Mouse (Mus musculus) adrenal gland, postnatal 25 days (tissue): Measurements from ENCODE around the gene Clock. TPM values are rescaled to one million over a fixed set of nuclear protein-coding genes. Genes with fewer than 3 reads are reported as not detected.

ENCODE experiments used
- DNase-seq: peaks from one replicate; pipeline ENCODE4 v3.0.0; 2021; ENCODE audit warnings: mixed read lengths
- long read RNA-seq: library from polyadenylated mRNA; stranded (forward); transcript quantifications from one replicate; pipeline ENCODE4 v2.0.0, GENCODE M21; 2021
- total RNA-seq: library from RNA; stranded (reverse); gene quantifications from 2 replicates; pipeline ENCODE4 v1.2.3, GENCODE M21; 2021

The Clock gene
- 36.0 and 47.6 TPM in 2 replicates for total RNA-seq
- long read RNA-seq, partial matches to known transcripts = 4 of 12 reads
- long read RNA-seq, other reads (novel, unspliced or antisense) = 6 of 12 reads

- peak; percentile 92 for DNase-seq
Observed at GRCm38 (mm10) chr5:76304452-76305341, at the start of gene Clock. Gene Clock, minus strand, starts transcription at chr5:76304792.

- DNase-seq = no peak
Observed at GRCm38 (mm10) chr5:76351953-76352611, 47.5 kb upstream of the Clock start.

GRCm38 (mm10) chr5:76351537-76351936, 46.9 kb upstream of the Clock start:
- no peak for DNase-seq

- no peak for DNase-seq
Observed at GRCm38 (mm10) chr5:76346137-76346536, 41.5 kb upstream of the Clock start.

GRCm38 (mm10) chr5:76340931-76341330, 36.3 kb upstream of the Clock start:
- DNase-seq = no peak

- no peak for DNase-seq
Observed at GRCm38 (mm10) chr5:76337100-76337499, 32.5 kb upstream of the Clock start.

GRCm38 (mm10) chr5:76333833-76334232, 29.2 kb upstream of the Clock start:
- no peak for DNase-seq

- DNase-seq = no peak
Observed at GRCm38 (mm10) chr5:76330953-76331352, 26.4 kb upstream of the Clock start, which contains the start of gene Pdcl2. Gene Pdcl2, minus strand, starts transcription at chr5:76331156.

GRCm38 (mm10) chr5:76327296-76327695, 22.7 kb upstream of the Clock start:
- DNase-seq = no peak

- no peak for DNase-seq
Observed at GRCm38 (mm10) chr5:76325113-76325512, 20.5 kb upstream of the Clock start.

- no peak for DNase-seq
Observed at GRCm38 (mm10) chr5:76321249-76322196, 16.9 kb upstream of the Clock start.

- no peak for DNase-seq
Observed at GRCm38 (mm10) chr5:76308206-76308605, 3.6 kb upstream of the Clock start.

- no peak for DNase-seq
Observed at GRCm38 (mm10) chr5:76306261-76306660, 1.7 kb upstream of the Clock start.

GRCm38 (mm10) chr5:76305616-76306015, 1.0 kb upstream of the Clock start:
- DNase-seq = peak; percentile 7

- DNase-seq = peak; percentile 93
Observed at GRCm38 (mm10) chr5:76303745-76304451, 694 bp downstream of the Clock start.

GRCm38 (mm10) chr5:76303379-76303744, 1.2 kb downstream of the Clock start:
- DNase-seq = no peak

GRCm38 (mm10) chr5:76302009-76302408, 2.6 kb downstream of the Clock start:
- no peak for DNase-seq

GRCm38 (mm10) chr5:76289234-76289691, 15.3 kb downstream of the Clock start:
- no peak for DNase-seq

GRCm38 (mm10) chr5:76288256-76288655, 16.3 kb downstream of the Clock start:
- DNase-seq = no peak

GRCm38 (mm10) chr5:76287062-76287461, 17.5 kb downstream of the Clock start:
- no peak for DNase-seq

- no peak for DNase-seq
Observed at GRCm38 (mm10) chr5:76285699-76286098, 18.9 kb downstream of the Clock start.
